Mouse (Mus musculus) hindbrain, embryonic 11.5 days (tissue): ENCODE results near the gene Cryzl1. TPM values are rescaled to one million over a fixed set of nuclear protein-coding genes. Genes with fewer than 3 reads are reported as not detected.

Experiments
- ATAC-seq: fragments of 200-750 bp; cut with Nextera tagmentation; 2 replicates; pipeline ENCODE4 v1.8.0; 2017; ENCODE audit warnings: mild to moderate bottlenecking, moderate TSS enrichment, moderate library complexity; ENCODE audit not compliant: low FRiP score
- DNase-seq: peaks from one replicate; pipeline ENCODE4 v3.0.0-alpha.2; 2015; ENCODE audit warnings: low spot score
- H3K27ac ChIP-seq: fragments of 300-500 bp; sonication (generic); 2 replicates; pipeline ENCODE4 v1.5.1; 2014; ENCODE audit warnings: mild to moderate bottlenecking, low read depth, low read length
- H3K27me3 ChIP-seq: fragments of 300-500 bp; sonication (generic); 2 replicates; pipeline ENCODE4 v1.6.1; 2014; ENCODE audit warnings: mild to moderate bottlenecking, low read length, moderate library complexity, mixed read lengths; ENCODE audit not compliant: control insufficient read depth, insufficient read depth
- H3K36me3 ChIP-seq: fragments of 300-500 bp; sonication (generic); 2 replicates; pipeline ENCODE4 v1.6.1; 2014; ENCODE audit warnings: mild to moderate bottlenecking, low read length, moderate library complexity, mixed read lengths; ENCODE audit not compliant: control insufficient read depth, insufficient read depth
- H3K4me1 ChIP-seq: fragments of 300-500 bp; sonication (generic); replicated peaks from 2 replicates; pipeline ENCODE4 v1.6.1; 2014; ENCODE audit warnings: low read length, mixed read lengths; ENCODE audit not compliant: control insufficient read depth, insufficient read depth
- H3K4me2 ChIP-seq: fragments of 300-500 bp; sonication (generic); replicated peaks from 2 replicates; pipeline ENCODE4 v1.6.1; 2014; ENCODE audit warnings: mild to moderate bottlenecking, low read depth, low read length
- H3K4me3 ChIP-seq: fragments of 300-500 bp; sonication (generic); 2 replicates; pipeline ENCODE4 v1.5.1; 2014; ENCODE audit warnings: low read depth, low read length
- H3K9ac ChIP-seq: fragments of 300-500 bp; sonication (generic); 2 replicates; pipeline ENCODE4 v1.6.1; 2014; ENCODE audit warnings: low read depth, low read length
- H3K9me3 ChIP-seq: fragments of 300-500 bp; sonication (generic); 2 replicates; pipeline ENCODE4 v1.6.1; 2016; ENCODE audit warnings: low read length; ENCODE audit not compliant: control insufficient read depth
- WGBS: fragments of 180-500 bp; shearing (Covaris S2); extraction: QIAGEN DNeasy Blood & Tissue Kit; methylation state at CpG from one replicate; pipeline ENCODE4 v1.1.7; 2014; 5-methylcytosine and 5-hydroxymethylcytosine counted together
- polyA plus RNA-seq: library from polyadenylated mRNA; unstranded; fragments of >200 nt; fragmentation: Nextera tagmentation; extraction: Ambion mirVana; gene quantifications from 2 replicates; pipeline ENCODE4 v1.2.1, GENCODE M21; 2014

Gene Cryzl1
- polyA plus RNA-seq, 1 experiment from 2014 or later: 93.4 TPM

DNA sequence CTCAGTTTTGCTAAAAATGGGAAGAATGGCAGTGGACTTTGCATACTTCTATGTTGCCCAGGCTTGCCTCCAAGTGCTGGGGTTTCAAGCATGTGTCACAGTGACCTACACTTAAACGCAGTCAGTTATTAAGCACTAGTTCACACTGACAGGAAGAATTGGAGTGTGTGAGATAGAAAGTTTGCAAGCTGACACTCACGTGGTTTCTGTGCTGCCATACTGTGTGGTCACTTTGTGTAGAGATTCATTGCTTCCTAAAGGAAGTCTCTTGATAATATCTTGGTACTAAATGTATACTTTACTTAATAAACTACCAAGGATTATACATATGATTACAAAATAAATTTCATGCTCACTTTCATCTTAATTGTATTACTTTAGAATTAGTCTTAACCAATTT is 4.0 kb upstream of the Cryzl1 start:
- H3K4me1 ChIP-seq: peaks cover 2% of the 10 kb centered on the region
- DNase-seq (no peak), ATAC-seq (no peak)
- H3K4me3 ChIP-seq: no peak overlapping the region
- no peak overlapping the region for H3K27ac ChIP-seq
- H3K9ac ChIP-seq: no peak overlapping the region
- H3K27me3 ChIP-seq: no peaks in the 10 kb centered on the region
- H3K9me3 ChIP-seq: no peaks in the 10 kb centered on the region
- H3K36me3 ChIP-seq: no peaks in the 10 kb centered on the region
- WGBS: 78% methylated on average over 2 of the region's 2 CpGs
- H3K4me2 ChIP-seq: no peak overlapping the region

DNA sequence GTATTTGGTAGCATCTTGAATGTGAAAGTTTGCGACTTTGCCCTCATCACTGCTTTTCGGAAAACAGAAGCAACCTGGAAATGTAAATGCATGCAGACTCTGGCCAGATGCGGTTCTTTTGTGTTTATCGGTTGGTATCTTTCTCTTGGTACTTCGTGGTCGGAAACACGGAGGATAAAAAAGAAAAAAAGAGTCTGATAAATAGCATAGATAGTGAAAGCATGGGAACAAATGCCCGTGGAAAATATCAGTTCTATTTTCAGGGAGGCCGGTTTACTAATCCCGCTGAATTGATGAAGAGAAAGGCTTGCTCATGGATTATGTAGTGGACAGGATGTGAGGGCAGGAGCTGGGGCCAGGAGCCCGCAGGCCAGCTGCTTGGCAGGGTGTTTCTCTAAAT is 1.7 kb upstream of the Cryzl1 start:
- H3K4me2 ChIP-seq: peak overlapping the region; percentile 40

DNA sequence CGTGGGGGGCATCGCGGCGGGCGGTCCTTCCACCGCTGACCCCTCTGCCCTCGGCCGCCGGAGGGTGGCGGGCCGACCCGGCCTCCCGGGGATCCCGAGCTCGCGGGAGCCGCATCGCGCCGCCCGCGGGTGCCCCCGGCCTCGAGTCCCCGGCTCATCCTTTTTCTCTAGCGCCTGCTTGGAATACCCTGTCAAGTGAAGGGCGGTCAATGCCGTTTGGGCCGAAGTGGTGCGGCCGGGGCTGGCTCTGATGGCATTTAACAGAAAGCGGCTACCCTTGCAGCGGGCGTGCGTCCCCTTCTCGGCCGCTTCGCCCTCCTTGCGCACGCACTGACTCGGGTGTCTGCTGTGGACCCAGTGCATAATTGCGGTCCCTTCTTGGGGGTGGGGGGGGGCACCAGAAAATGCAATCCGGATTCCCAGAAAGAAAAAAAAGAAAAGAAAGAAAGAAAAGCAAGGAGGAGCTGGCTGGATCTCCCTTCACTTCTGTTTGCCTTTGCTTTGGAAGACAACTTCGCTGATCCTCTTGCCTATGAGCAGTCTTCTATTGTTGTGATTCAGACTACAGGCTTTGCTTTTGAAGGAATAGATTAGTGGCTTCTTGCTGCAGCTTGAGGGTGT is 1.2 kb upstream of the Cryzl1 start:
- peak overlapping the region; percentile 83 for H3K9ac ChIP-seq
- H3K4me1 ChIP-seq: peaks cover 2% of the 10 kb centered on the region
- H3K9me3 ChIP-seq: no peaks in the 10 kb centered on the region
- DNase-seq (peak; percentile 70), ATAC-seq (no peak)
- no peaks in the 10 kb centered on the region for H3K27me3 ChIP-seq
- H3K4me3 ChIP-seq: peak overlapping the region; percentile 83
- peak overlapping the region; percentile 40 for H3K4me2 ChIP-seq
- under 1% methylated on average over 37 of the region's 44 CpGs for WGBS
- peak overlapping the region; percentile 96 for H3K27ac ChIP-seq
- H3K36me3 ChIP-seq: no peaks in the 10 kb centered on the region

More for the DNA sequence above, 1.7 kb upstream of the Cryzl1 start:
- no peaks in the 10 kb centered on the region for H3K9me3 ChIP-seq
- H3K27me3 ChIP-seq: no peaks in the 10 kb centered on the region
- ATAC-seq (no peak), DNase-seq (peak; percentile 49)
- peak overlapping the region; percentile 83 for H3K9ac ChIP-seq
- 2% methylated on average over 11 of the region's 11 CpGs for WGBS
- peak overlapping the region; percentile 96 for H3K27ac ChIP-seq
- H3K4me3 ChIP-seq: peak overlapping the region; percentile 83
- H3K36me3 ChIP-seq: no peaks in the 10 kb centered on the region
- peaks cover 2% of the 10 kb centered on the region for H3K4me1 ChIP-seq

DNA sequence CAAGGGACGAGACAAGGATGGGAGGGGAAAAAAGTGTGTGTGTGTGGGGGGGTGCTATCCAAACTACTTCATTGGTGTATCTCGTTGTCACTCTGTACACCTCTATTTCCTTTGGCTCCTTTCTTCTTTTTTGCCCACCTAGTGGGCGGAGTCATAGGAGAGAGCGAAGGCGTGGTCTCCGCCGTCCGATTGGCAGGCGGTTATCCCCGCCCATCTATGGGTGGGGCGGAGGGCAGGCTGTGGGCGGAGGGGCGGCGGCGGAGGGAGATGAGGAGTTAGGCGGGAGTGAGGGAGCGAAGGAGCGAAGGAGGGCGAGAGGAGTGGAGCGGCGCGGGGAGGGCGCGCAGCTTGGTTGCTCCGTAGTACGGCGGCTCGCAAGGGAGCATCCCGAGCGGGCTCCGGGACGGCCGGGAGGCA is 299 bp upstream of the Cryzl1 start, which contains the start of gene Itsn1:
Itsn1 (plus strand) TSS at position 216 of the 417 bp plus-strand sequence.
- DNase-seq: peak; percentile 98
- WGBS: 0% methylated on average over 33 of the region's 33 CpGs
- peak; percentile 94 for ATAC-seq
- Histone ChIP-seq H3K9me3 (no peaks in the 10 kb centered on the region), H3K36me3 (no peaks in the 10 kb centered on the region), H3K4me1 (peaks cover 2% of the 10 kb centered on the region; the same call in 1 of the 2 replicates), H3K4me3 (peak within 1 kb of the TSS; percentile 83), H3K4me2 (peak within 1 kb of the TSS; percentile 59), H3K9ac (peak within 1 kb of the TSS; percentile 83), H3K27me3 (no peaks in the 10 kb centered on the region), H3K27ac (peak within 1 kb of the TSS; percentile 96)

DNA sequence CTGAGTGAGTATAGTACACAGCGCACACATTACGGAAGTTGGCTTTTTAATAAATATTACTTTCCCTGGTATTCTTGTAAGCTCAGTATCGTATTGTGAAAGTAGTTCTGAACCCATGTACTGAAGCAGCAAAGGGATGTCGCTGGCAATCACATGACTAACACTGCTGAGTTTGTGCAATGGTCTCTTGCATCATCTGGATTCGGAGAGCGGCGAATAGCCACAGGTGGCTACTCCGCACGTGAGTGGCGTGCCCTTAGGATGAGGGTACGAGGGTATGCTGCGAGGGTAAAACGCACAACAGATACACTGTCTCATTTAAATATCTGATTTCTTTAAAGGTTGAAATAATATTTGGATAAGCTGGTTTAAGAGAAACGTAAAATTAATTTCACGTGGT is 1.3 kb downstream of the Cryzl1 start:
- H3K4me2 ChIP-seq: peak overlapping the region; percentile 59
- H3K9me3 ChIP-seq: no peaks in the 10 kb centered on the region
- 0 out of 2 replicates have a peak, but pooled peaks cover 2% of the 10 kb centered on the region for H3K4me1 ChIP-seq
- H3K9ac ChIP-seq: no peak overlapping the region
- no peaks in the 10 kb centered on the region for H3K27me3 ChIP-seq
- ATAC-seq (no peak), DNase-seq (no peak)
- WGBS: 90% methylated on average over 15 of the region's 15 CpGs
- H3K36me3 ChIP-seq: no peaks in the 10 kb centered on the region
- no peak overlapping the region for H3K27ac ChIP-seq
- 0 out of 2 replicates have a peak overlapping the region, but pooled peaks have one; percentile 4 for H3K4me3 ChIP-seq

DNA sequence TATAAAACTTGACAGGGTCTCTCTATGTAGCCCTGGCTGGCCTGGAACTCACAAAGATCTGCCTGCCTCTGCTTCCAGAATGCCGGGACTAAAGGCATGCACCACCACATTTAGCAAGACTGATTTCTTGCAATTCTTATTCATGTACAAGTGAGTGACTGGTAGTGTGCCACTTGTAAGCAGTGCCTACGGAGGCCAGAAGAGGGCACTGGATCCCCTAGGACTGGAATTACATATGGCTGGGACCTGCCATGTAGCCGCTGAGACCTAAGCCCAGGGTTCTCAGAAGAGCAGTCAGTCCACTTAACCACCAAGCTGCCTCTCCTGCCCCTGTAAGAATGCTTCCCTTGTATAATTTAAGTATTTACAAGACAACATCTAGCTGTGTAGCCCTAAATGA is 4.5 kb downstream of the Cryzl1 start:
- ATAC-seq: no peak
- H3K4me1 ChIP-seq: 0 out of 2 replicates have a peak, but pooled peaks cover 2% of the 10 kb centered on the region
- 42% methylated on average over 3 of the region's 3 CpGs for WGBS
- DNase-seq: peak; percentile 63
- H3K9ac ChIP-seq: no peak overlapping the region
- H3K36me3 ChIP-seq: 0 out of 2 replicates have a peak, but pooled peaks cover 3% of the 10 kb centered on the region
- H3K27ac ChIP-seq: no peak overlapping the region
- no peak overlapping the region for H3K4me2 ChIP-seq
- H3K27me3 ChIP-seq: no peaks in the 10 kb centered on the region
- no peaks in the 10 kb centered on the region for H3K9me3 ChIP-seq
- no peak overlapping the region for H3K4me3 ChIP-seq

DNA sequence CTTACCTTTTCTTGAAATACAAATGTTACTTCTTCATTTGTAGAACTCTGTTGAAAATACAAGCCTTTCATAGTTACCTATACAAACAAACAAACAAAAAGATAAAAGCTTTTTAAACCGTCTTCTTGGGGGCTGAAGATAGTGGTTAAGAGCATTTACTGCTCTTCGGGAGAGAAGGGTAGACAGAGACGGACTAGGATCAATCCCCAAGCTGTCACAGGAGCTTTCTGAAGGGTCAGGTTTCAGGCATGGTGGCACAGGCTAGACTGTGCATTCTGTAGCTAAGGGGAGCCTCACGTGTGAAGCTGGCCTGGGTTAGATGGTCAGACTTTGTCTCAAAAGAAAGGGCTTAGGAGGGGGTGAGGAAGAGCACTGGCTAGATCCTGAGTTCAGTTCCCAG is 11.4 kb downstream of the Cryzl1 start:
- no peak overlapping the region for H3K27ac ChIP-seq
- H3K36me3 ChIP-seq: peaks cover 8% of the 10 kb centered on the region; the same call in 1 of the 2 replicates

DNA sequence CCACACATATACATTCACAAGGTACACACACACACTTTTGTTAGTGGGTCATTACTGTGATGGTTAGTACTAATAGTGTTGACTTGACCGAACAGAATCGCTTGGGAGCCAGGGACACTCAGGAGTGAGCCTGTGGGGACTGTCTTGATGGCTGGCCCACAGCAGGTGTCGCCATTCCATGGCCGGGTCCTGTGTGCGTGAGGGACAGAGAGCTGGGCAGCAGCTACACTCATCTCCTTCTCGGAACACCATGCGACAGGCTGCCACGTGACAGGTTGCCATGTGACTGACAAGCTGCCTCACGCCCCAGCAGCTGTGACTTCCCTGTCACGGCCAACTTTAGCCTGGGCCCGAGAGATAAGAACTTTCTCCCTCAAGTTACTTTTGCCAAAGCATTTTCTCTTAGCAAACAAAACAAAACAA is 11.8 kb downstream of the Cryzl1 start:
- H3K4me2 ChIP-seq: no peak overlapping the region
- H3K27me3 ChIP-seq: no peaks in the 10 kb centered on the region
- H3K36me3 ChIP-seq: peaks cover 8% of the 10 kb centered on the region; the same call in 1 of the 2 replicates
- no peak for ATAC-seq
- no peak overlapping the region for H3K4me3 ChIP-seq
- no peaks in the 10 kb centered on the region for H3K4me1 ChIP-seq
- no peak for DNase-seq
- no peak overlapping the region for H3K9ac ChIP-seq
- H3K27ac ChIP-seq: no peak overlapping the region
- WGBS: 83% methylated on average over 11 of the region's 11 CpGs
- no peaks in the 10 kb centered on the region for H3K9me3 ChIP-seq

More for the DNA sequence above, 11.4 kb downstream of the Cryzl1 start:
- H3K4me1 ChIP-seq: no peaks in the 10 kb centered on the region
- H3K9me3 ChIP-seq: no peaks in the 10 kb centered on the region
- H3K4me2 ChIP-seq: no peak overlapping the region
- WGBS: 87% methylated on average over 4 of the region's 4 CpGs
- H3K9ac ChIP-seq: no peak overlapping the region
- DNase-seq (no peak), ATAC-seq (no peak)
- H3K27me3 ChIP-seq: no peaks in the 10 kb centered on the region
- no peak overlapping the region for H3K4me3 ChIP-seq

DNA sequence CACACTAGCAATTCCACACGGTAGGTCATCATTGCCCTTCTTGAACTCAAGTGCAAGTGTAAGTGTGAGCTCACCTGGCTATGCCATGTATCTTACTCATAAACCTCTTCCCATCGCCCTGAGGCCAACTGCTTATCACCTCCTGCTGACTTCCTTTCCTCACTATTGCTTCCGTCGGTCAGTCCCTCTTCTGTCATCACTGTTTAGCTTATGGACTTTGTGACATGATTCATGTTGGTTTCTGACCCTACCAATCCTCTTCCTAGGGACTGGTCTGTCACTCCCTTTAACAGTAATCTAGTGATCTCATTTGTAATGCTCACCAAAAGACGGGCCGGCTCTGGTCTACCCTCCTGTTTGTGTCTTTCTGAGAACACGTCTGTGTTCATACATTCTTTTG is 18.5 kb downstream of the Cryzl1 start:
- Histone ChIP-seq H3K4me2 (no peak overlapping the region), H3K9ac (no peak overlapping the region), H3K4me1 (no peaks in the 10 kb centered on the region), H3K4me3 (no peak overlapping the region), H3K27me3 (no peaks in the 10 kb centered on the region), H3K9me3 (no peaks in the 10 kb centered on the region), H3K36me3 (peaks cover 5% of the 10 kb centered on the region; the same call in 1 of the 2 replicates), H3K27ac (no peak overlapping the region)
- ATAC-seq (no peak), DNase-seq (no peak)
- 94% methylated on average over 7 of the region's 7 CpGs for WGBS
